Comparison of ENCODE assay signal across 12 mouse cellular contexts in the genomic region with DNA sequence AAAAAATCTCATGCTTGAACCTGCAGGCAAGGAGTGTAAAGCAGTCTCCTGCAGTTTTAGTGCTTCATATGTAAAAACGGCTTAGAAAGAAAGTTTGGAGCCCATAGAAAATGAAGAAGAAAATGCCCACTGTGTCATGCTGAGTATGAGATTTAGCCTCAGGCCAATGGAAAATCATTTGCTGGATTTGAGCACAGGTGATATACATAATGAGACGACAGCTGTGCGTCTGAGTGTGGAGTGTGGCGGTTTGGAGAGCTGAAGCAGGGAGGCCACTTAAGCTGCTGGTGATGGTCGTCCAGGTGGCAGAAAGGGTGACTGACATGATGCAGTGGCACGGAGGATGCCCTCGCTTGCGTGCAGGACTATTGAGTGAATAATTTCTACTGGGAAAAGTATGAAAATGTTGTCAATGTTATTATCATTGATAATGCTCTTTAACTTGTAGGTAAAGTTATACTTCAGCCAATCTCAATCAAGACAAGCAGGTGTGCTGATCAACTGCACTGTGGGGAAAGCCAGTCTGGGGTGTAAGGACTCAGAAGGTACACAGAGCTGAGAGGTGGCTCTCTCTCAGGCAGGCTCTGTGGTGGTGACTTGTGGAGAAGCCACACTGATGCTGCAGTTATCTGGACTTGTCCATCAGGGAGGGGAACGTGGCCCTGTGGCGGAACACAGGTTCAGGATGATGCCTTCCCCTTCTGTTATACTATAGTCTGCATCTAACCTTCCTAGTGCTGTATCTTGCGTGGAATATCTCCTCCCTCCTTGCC.
"Had no signal": no experiment of that assay in that cellular context is flagged by ENCODE, and none has a peak within 500 bp of the region (broad histone marks: within the 10 kb centered on the region; RNA-seq: fewer than 3 reads in every experiment).

No protein-coding gene starts in this region.

- H3K36me3 ChIP-seq: kidney, embryonic 15.5 days; limb, embryonic 13.5 days; stomach, embryonic 15.5 days had no signal

- DNase-seq: kidney, adult 2 months; kidney, postnatal 14 days; left cerebral cortex, postnatal 4 days; lung, adult 18-20 months; lung, postnatal 36 days; right cerebral cortex, postnatal 14 days; thymus, adult 2 months; thymus, postnatal 25 days had no signal

- H3K4me1 ChIP-seq: kidney, embryonic 15.5 days; limb, embryonic 13.5 days; stomach, embryonic 15.5 days had no signal

- H3K4me2 ChIP-seq: kidney, embryonic 15.5 days; limb, embryonic 13.5 days; stomach, embryonic 15.5 days had no signal

- H3K27me3 ChIP-seq: kidney, embryonic 15.5 days; limb, embryonic 13.5 days; stomach, embryonic 15.5 days had no signal

- H3K4me3 ChIP-seq: kidney, embryonic 15.5 days; limb, embryonic 13.5 days; stomach, embryonic 15.5 days had no signal

- H3K9ac ChIP-seq: kidney, embryonic 15.5 days; limb, embryonic 13.5 days; liver, embryonic 14.5 days; stomach, embryonic 15.5 days had no signal

- H3K27ac ChIP-seq: kidney, embryonic 15.5 days; limb, embryonic 13.5 days; liver, embryonic 14.5 days; stomach, embryonic 15.5 days had no signal

- H3K9me3 ChIP-seq: kidney, embryonic 15.5 days; limb, embryonic 13.5 days; stomach, embryonic 15.5 days had no signal
